Mouse (Mus musculus) left cerebral cortex, postnatal 25 days (tissue): ENCODE measurements at regions not wholly inside any gene's neighbourhood (a gene's known extent, or its start where the extent isn't known, plus 50 kb on each side); places are given as distances from the start of the nearest gene placed in this dataset.
A peak's percentile ranks its signal among the peaks of the same experiment; 100 is the strongest.

Source experiments
- DNase-seq, 2 experiments: peaks; one replicate each; pipeline ENCODE4 v3.0.0; 2022; ENCODE audit warnings: low spot score in 2 of 2, mixed read lengths in 1 of 2
- intact Hi-C: fragments of 180-260 bp; cut with DNase I; formaldehyde crosslinking; loops from one replicate; pipeline ENCODE4 v1.15.1; 2025
- microRNA-seq, 2 experiments: library from miRNA; unstranded; fragments of <30 nt; microRNA quantifications; one replicate each; pipeline ENCODE4 v1.2.0; 2022

DNA sequence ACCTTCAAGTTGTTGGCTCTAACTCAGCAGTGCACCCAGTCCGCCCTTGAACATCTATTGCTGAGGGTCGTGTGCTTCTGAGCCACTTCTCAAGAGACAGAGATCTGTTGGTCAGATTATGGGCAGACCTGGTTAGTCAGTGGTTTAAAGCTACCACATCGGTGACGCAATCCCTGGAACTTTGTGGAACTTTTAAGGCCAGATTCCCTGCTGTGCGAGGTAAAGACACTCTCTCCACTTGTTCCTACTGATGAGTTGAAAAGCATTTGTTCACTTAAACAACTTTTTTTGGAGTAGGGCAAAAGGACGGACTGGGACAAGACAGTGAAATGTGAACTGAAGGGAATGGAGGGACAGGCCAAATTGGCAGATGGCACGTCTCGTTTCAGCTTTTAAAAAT, 61.9 kb upstream of the Dab2 start:
- intact Hi-C loops: loop anchor here (1.0 to 2.0 kb wide), 4 partner anchors 149 to 387 kb away; no protein-coding TSS in a partner anchor
- DNase-seq: no peak

DNA sequence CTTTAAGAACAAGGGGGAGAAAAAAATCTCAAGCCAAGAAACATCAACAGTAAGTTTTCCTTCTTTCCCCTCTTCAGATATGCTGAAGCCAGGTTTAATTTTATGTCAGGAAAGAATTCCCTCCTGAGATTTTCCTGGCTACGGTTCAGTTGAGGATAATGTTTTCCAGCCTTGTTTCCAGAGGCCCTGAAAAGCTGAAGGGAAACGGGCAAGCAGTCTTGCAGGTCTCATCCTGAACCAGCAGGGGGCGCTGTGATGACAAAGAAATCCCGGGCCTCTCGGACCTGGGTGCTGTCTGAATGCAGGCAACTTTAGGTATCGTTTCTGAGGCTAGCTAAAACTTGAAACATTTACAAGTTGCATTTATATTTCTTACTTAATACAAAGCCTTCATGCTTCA, 61.5 kb upstream of the Dab2 start:
- intact Hi-C loops: loop anchor here (1.0 to 2.0 kb wide), 4 partner anchors 149 to 387 kb away; no protein-coding TSS in a partner anchor
- DNase-seq: peak; percentile 82 to 83

DNA sequence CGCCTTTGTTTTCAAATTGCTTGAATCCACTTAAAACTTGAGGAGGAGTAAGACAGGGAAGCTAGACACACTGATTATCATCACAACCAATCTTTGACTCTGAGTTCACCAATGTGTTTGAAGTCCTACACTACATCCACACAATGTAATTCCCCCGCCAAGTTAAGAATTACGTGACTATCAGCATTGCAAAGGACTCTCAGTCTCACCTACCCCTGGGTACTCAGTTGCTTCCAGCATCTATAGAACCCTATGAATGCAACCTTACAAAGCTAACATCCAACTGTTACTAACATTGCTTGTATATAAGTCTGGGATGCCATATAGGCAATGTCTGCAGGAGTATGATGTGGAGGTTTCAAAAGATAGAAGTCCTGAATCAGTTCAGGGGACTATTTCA, 60.8 kb upstream of the Dab2 start:
- intact Hi-C loops: loop anchor here (1.0 to 2.0 kb wide), 4 partner anchors 148 to 386 kb away; no protein-coding TSS in a partner anchor
- DNase-seq: no peak

DNA sequence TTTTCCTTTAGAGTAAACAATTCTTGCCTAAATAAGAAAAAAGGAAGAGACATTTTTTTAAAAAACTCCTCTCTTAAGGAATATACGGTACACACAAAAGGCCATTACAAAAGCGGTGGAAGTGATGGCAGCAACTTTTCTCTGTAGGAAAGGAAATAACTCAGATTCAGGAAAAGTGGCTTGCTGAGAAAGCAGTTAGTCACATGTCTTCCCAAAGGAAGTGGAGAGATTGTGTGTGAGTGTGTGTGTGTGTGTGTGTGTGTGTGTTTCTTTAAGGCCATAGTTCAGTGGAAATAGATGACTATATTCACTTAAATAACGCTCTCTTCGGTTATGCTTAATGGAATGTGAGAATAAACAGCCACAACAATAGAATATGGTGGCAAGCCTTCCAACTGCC, 57.5 kb upstream of the Dab2 start:
- DNase-seq: no peak
- intact Hi-C loops: no loop called here

DNA sequence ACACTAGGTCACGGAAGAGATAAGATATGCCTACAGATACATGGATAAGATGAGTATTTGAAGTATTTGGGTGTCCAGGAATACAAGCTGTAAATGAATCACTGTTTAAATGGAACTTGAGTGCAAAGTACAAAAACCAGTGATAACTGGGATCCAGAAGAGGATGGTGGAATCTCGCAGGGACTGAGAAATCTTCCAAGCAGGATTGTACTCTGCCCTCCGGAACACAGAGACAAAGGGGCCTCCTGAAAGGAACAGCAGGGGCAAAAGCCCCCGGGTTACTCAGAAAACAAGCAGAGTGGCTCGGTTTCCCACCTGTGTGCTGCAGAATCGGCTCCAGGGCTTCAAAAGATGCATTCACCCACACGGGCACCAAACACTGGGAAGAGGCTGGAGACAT, 55.2 kb upstream of the Dab2 start:
- intact Hi-C loops: no loop called here
- DNase-seq: no peak

DNA sequence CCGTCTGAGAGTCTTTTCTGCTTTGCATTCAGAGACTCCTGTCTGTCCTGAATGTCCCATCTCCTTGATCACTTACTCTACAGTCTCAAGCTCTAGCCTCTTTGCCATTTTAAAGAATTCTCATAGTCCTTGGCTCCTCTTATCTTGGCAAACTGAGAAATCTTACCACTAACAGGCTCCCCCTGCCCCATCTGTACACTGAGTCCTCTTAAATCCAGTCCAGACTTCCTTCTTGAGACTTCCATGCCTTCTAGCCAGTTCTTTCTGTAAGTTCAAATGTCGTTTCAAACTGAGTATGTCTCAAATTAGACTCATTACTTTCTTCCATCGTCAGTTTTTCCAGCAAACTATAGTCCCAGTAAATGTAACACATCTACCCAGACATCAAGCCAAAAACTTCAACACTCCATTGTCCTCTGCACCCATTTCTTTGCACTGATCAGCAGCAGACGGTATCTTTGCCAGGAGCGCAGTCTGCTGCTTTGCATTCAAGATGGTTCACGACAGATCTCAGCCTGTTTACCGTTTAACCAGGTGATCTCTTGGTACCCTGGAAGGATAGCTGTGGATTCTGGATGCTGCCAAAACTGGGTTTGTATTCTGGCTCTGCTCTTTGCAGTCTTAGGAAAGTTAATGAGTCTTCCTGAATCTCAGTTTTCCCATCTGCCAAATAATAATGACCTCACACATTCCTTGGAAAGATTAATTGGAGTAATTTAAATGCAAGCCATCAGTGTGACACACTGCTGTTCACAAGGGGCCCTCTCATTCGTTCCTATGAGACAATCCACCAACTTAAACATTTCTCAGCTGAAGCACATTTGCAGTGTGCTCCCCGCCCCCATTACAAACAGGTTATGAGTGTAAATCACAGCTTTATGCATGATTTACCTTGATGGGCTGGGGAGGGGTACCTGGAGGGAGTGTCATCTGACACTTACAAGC, 53.4 kb upstream of the Dab2 start:
- no peak for DNase-seq
- intact Hi-C loops: no loop called here

DNA sequence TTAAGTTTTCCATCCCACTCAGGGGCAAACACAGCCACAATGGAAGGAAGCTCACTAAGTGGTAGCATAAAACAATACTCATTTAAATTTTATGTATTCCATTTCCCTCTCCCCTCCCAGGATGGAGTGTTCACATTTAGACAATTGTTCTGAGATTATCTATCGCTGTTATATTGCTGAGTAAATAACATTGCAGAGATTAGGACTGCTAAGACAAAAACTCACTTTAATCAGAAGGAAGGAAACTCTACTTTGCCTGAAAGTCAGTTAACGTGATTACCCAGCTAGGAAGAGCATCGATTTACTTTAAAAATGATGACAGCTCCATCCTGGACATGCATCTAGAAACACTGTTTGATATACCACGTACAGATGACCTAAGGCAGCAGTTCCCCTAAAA, 51.1 kb upstream of the Dab2 start:
- intact Hi-C loops: no loop called here
- no peak for DNase-seq

Small RNA genes in the stretch of these regions (microRNA-seq; reads per million reads assigned to microRNA genes)
- 0 reads per million in 2 experiments for gene Gm27760
